In genomic region chr5:92942166-92942565, GRCm38 (mm10) we compare ENCODE assay signal across 23 mouse cellular contexts.
DNase-seq lines count a peak whose midpoint lies in the region; ATAC-seq and TF ChIP-seq lines count a peak whose summit lies in the region.
"Had no signal": no experiment of that assay in that cellular context is flagged by ENCODE, and none has a peak within 500 bp of the region (broad histone marks: within the 10 kb centered on the region; RNA-seq: fewer than 3 reads in every experiment).

No protein-coding gene starts in this region.

- DNase-seq in heart, adult 8-10 months (ENCODE audit: low spot score): no peak
- DNase-seq in kidney, postnatal 0 days (ENCODE audit: low spot score): no peak
- DNase-seq in testis, postnatal 14 days (ENCODE audit: low spot score): no peak
- no peak for DNase-seq in cerebellum, adult 8-10 months
- DNase-seq in MN1 (ENCODE audit: low spot score): no peak
- DNase-seq: adrenal gland, adult 2 months; cerebellum, adult 2 months; gastrocnemius, postnatal 25 days; heart, adult 2 months; heart, postnatal 4 days; kidney, adult 8-10 months; layer of hippocampus, postnatal 36 days; liver, postnatal 0 days; right cerebral cortex, postnatal 14 days; spleen, adult 18-20 months; thymus, adult 2 months had no signal

- ATAC-seq in heart, embryonic 13.5 days (ENCODE audit: extremely low read depth, insufficient number of reproducible peaks, low FRiP score, low TSS enrichment): no peak
- ATAC-seq in kidney, postnatal 0 days (replicated peaks; ENCODE audit: low FRiP score, low read depth): 0 out of 2 replicates have a peak, but pooled peaks have one; percentile 19
- ATAC-seq in kidney, embryonic 15.5 days (replicated peaks; ENCODE audit: low FRiP score): no peak
- ATAC-seq: hindbrain, postnatal 0 days; liver, postnatal 0 days had no signal

- no peak overlapping the region for H3K4me2 ChIP-seq in heart, embryonic 13.5 days
- H3K4me2 ChIP-seq in kidney, postnatal 0 days (ENCODE audit: low read length): no peak overlapping the region
- no peak overlapping the region for H3K4me2 ChIP-seq in kidney, embryonic 15.5 days
- H3K4me2 ChIP-seq: forebrain, embryonic 12.5 days had no signal

- H3K9me3 ChIP-seq in heart, embryonic 13.5 days: peaks cover 20% of the 10 kb centered on the region
- H3K9me3 ChIP-seq in kidney, postnatal 0 days (replicated peaks; ENCODE audit: low read length): peaks cover 17% of the 10 kb centered on the region
- peaks cover 30% of the 10 kb centered on the region for H3K9me3 ChIP-seq in kidney, embryonic 15.5 days (replicated peaks)

- no peaks in the 10 kb centered on the region for H3K27me3 ChIP-seq in heart, embryonic 13.5 days (replicated peaks)
- no peaks in the 10 kb centered on the region for H3K27me3 ChIP-seq in kidney, postnatal 0 days (ENCODE audit: insufficient read depth, low read length)
- H3K27me3 ChIP-seq in kidney, embryonic 15.5 days: no peaks in the 10 kb centered on the region
- H3K27me3 ChIP-seq in testis, adult 2 months (ENCODE audit: control insufficient read depth, insufficient read depth, low read length): no peaks in the 10 kb centered on the region
- H3K27me3 ChIP-seq: CH12.LX; forebrain, embryonic 12.5 days had no signal

- no peak overlapping the region for H3K4me3 ChIP-seq in heart, embryonic 13.5 days
- no peak overlapping the region for H3K4me3 ChIP-seq in kidney, postnatal 0 days (replicated peaks; ENCODE audit: low read depth, low read length)
- no peak overlapping the region for H3K4me3 ChIP-seq in kidney, embryonic 15.5 days (replicated peaks)
- H3K4me3 ChIP-seq in testis, adult 2 months (ENCODE audit: control insufficient read depth, low read depth, low read length): peak overlapping the region; percentile 73
- H3K4me3 ChIP-seq: forebrain, embryonic 12.5 days; heart, adult 2 months; layer of hippocampus, adult 2 months had no signal

- H3K36me3 ChIP-seq in heart, embryonic 13.5 days: peaks cover 83% of the 10 kb centered on the region
- H3K36me3 ChIP-seq in kidney, postnatal 0 days (ENCODE audit: insufficient read depth, low read length): peaks cover 38% of the 10 kb centered on the region
- H3K36me3 ChIP-seq in kidney, embryonic 15.5 days: peaks cover 79% of the 10 kb centered on the region
- no peaks in the 10 kb centered on the region; the same call in 1 of the 2 replicates for H3K36me3 ChIP-seq in testis, adult 2 months (ENCODE audit: control insufficient read depth, insufficient read depth, low read length)

- no peak for TF ChIP-seq CTCF in kidney, postnatal 0 days (IDR thresholded peaks at IDR 0.05; ENCODE audit: low read depth)
- TF ChIP-seq CTCF in testis, adult 2 months (IDR thresholded peaks at IDR 0.05; ENCODE audit: control insufficient read depth, insufficient read depth, insufficient replicate concordance, low read depth, low read length): no peak

- H3K9ac ChIP-seq in heart, embryonic 13.5 days: peak overlapping the region; percentile 10; the same call in 1 of the 2 replicates
- H3K9ac ChIP-seq in kidney, postnatal 0 days (ENCODE audit: low read depth, low read length): no peak overlapping the region
- no peak overlapping the region for H3K9ac ChIP-seq in kidney, embryonic 15.5 days
- H3K9ac ChIP-seq: forebrain, embryonic 12.5 days; liver, postnatal 0 days had no signal

- peaks cover 14% of the 10 kb centered on the region for H3K4me1 ChIP-seq in heart, embryonic 13.5 days
- no peaks in the 10 kb centered on the region for H3K4me1 ChIP-seq in kidney, postnatal 0 days (replicated peaks; ENCODE audit: insufficient read depth, low read length)
- no peaks in the 10 kb centered on the region for H3K4me1 ChIP-seq in kidney, embryonic 15.5 days
- H3K4me1 ChIP-seq in testis, adult 2 months (ENCODE audit: control insufficient read depth, insufficient read depth, low read length): peaks cover 9% of the 10 kb centered on the region
- H3K4me1 ChIP-seq: forebrain, embryonic 12.5 days had no signal

- no peak overlapping the region for H3K27ac ChIP-seq in heart, embryonic 13.5 days (replicated peaks)
- H3K27ac ChIP-seq in kidney, postnatal 0 days: no peak overlapping the region
- H3K27ac ChIP-seq in kidney, embryonic 15.5 days: no peak overlapping the region
- no peak overlapping the region for H3K27ac ChIP-seq in testis, adult 2 months (ENCODE audit: control insufficient read depth, insufficient read depth, low read depth, low read length)
- H3K27ac ChIP-seq: forebrain, embryonic 12.5 days; heart, adult 2 months; hindbrain, postnatal 0 days; layer of hippocampus, adult 2 months had no signal

- 62% methylated on average over 57 of the region's 57 CpGs for WGBS in heart, embryonic 13.5 days
- WGBS in kidney, postnatal 0 days: 92% methylated on average over 57 of the region's 57 CpGs
- 93% methylated on average over 56 of the region's 57 CpGs for whole genome bisulfite sequencing in kidney, embryonic 15.5 days

- no peak for TF ChIP-seq POLR2A in testis, adult 2 months (IDR thresholded peaks at IDR 0.05; ENCODE audit: control insufficient read depth, low read depth, low read length)
